Mouse (Mus musculus): Measurements from ENCODE around the gene Cadps2.

Gene Cadps2

GRCm38 (mm10) chr6:23839009-23839811, at the start of gene Cadps2:
Cadps2 (minus strand) TSS chr6:23839421.
- no peak for DNase-seq (ENCODE audit: low spot score)

GRCm38 (mm10) chr6:23886418-23886817, 47.2 kb upstream of the Cadps2 start:
- DNase-seq (ENCODE audit: low spot score), result peak; percentile 5

- no peak for DNase-seq (ENCODE audit: low spot score)
Observed at GRCm38 (mm10) chr6:23876765-23877408, 37.7 kb upstream of the Cadps2 start.

- DNase-seq (ENCODE audit: low spot score), result no peak
Observed at GRCm38 (mm10) chr6:23876363-23876762, 37.1 kb upstream of the Cadps2 start.

GRCm38 (mm10) chr6:23873812-23874211, 34.6 kb upstream of the Cadps2 start:
- DNase-seq (ENCODE audit: low spot score), result no peak

GRCm38 (mm10) chr6:23873231-23873630, 34.0 kb upstream of the Cadps2 start:
- DNase-seq (ENCODE audit: low spot score), result no peak

GRCm38 (mm10) chr6:23869971-23870370, 30.8 kb upstream of the Cadps2 start:
- no peak for DNase-seq (ENCODE audit: low spot score)

GRCm38 (mm10) chr6:23866298-23866697, 27.1 kb upstream of the Cadps2 start:
- no peak for DNase-seq (ENCODE audit: low spot score)

- no peak for DNase-seq (ENCODE audit: low spot score)
Observed at GRCm38 (mm10) chr6:23853464-23853863, 14.2 kb upstream of the Cadps2 start.

- DNase-seq (ENCODE audit: low spot score), result no peak
Observed at GRCm38 (mm10) chr6:23840001-23840400, 780 bp upstream of the Cadps2 start.

- no peak for DNase-seq (ENCODE audit: low spot score)
Observed at GRCm38 (mm10) chr6:23838401-23839008, 716 bp downstream of the Cadps2 start.

- no peak for DNase-seq (ENCODE audit: low spot score)
Observed at GRCm38 (mm10) chr6:23837631-23838030, 1.6 kb downstream of the Cadps2 start.

GRCm38 (mm10) chr6:23837127-23837526, 2.1 kb downstream of the Cadps2 start:
- no peak for DNase-seq (ENCODE audit: low spot score)

GRCm38 (mm10) chr6:23836694-23837093, 2.5 kb downstream of the Cadps2 start:
- DNase-seq (ENCODE audit: low spot score), result no peak

GRCm38 (mm10) chr6:23835552-23835951, 3.7 kb downstream of the Cadps2 start:
- no peak for DNase-seq (ENCODE audit: low spot score)

- DNase-seq (ENCODE audit: low spot score), result no peak
Observed at GRCm38 (mm10) chr6:23830741-23831140, 8.5 kb downstream of the Cadps2 start.

GRCm38 (mm10) chr6:23829338-23829737, 9.9 kb downstream of the Cadps2 start:
- DNase-seq (ENCODE audit: low spot score), result no peak

GRCm38 (mm10) chr6:23821819-23822218, 17.4 kb downstream of the Cadps2 start:
- no peak for DNase-seq (ENCODE audit: low spot score)

- no peak for DNase-seq (ENCODE audit: low spot score)
Observed at GRCm38 (mm10) chr6:23810087-23810486, 29.1 kb downstream of the Cadps2 start.

- DNase-seq (ENCODE audit: low spot score), result no peak
Observed at GRCm38 (mm10) chr6:23809344-23809743, 29.9 kb downstream of the Cadps2 start.

GRCm38 (mm10) chr6:23805333-23805732, 33.9 kb downstream of the Cadps2 start:
- no peak for DNase-seq (ENCODE audit: low spot score)

- no peak for DNase-seq (ENCODE audit: low spot score)
Observed at GRCm38 (mm10) chr6:23791822-23792221, 47.4 kb downstream of the Cadps2 start.

- DNase-seq (ENCODE audit: low spot score), result no peak
Observed at GRCm38 (mm10) chr6:23777641-23778040, 61.6 kb downstream of the Cadps2 start.

Measured in adipocyte (in vitro differentiated cells).